27 mouse cellular contexts compared by ENCODE assay signal in genomic region chr7:128024364-128024763, GRCm38 (mm10). TPM values are rescaled to one million over a fixed set of nuclear protein-coding genes. Genes with fewer than 3 reads are reported as not detected.
"Had no signal": no experiment of that assay in that cellular context is flagged by ENCODE, and none has a peak within 500 bp of the region (broad histone marks: within the 10 kb centered on the region; RNA-seq: fewer than 3 reads in every experiment).

No protein-coding gene starts in this region.

- H3K4me1 ChIP-seq: liver, embryonic 15.5 days; midbrain, embryonic 13.5 days; midbrain, embryonic 15.5 days; neural tube, embryonic 13.5 days; neural tube, embryonic 15.5 days had no signal

- ATAC-seq: midbrain, embryonic 13.5 days; midbrain, embryonic 15.5 days had no signal

- H3K9ac ChIP-seq: liver, embryonic 15.5 days; lung, embryonic 14.5 days; midbrain, embryonic 13.5 days; midbrain, embryonic 15.5 days; neural tube, embryonic 13.5 days; neural tube, embryonic 15.5 days had no signal

- H3K27ac ChIP-seq: liver, embryonic 15.5 days; macrophage; midbrain, embryonic 13.5 days; midbrain, embryonic 15.5 days; neural tube, embryonic 13.5 days; neural tube, embryonic 15.5 days had no signal

- H3K36me3 ChIP-seq: liver, embryonic 15.5 days; midbrain, embryonic 13.5 days; midbrain, embryonic 15.5 days; neural tube, embryonic 13.5 days; neural tube, embryonic 15.5 days had no signal

- H3K4me3 ChIP-seq: liver, embryonic 15.5 days; midbrain, embryonic 13.5 days; midbrain, embryonic 15.5 days; myocyte; neural tube, embryonic 13.5 days; neural tube, embryonic 15.5 days had no signal

- DNase-seq: lung, adult 18-20 months; lung, embryonic 14.5 days; lung, postnatal 10 days; retina, postnatal 1 day; right cerebral cortex, adult 18-20 months; right cerebral cortex, postnatal 25 days; right cerebral cortex, postnatal 4 days; spleen, adult 18-20 months; thymus, adult 2 months; thymus, postnatal 25 days; thymus, postnatal 4 days had no signal

- H3K9me3 ChIP-seq: liver, embryonic 15.5 days; midbrain, embryonic 13.5 days; midbrain, embryonic 15.5 days; neural tube, embryonic 13.5 days; neural tube, embryonic 15.5 days had no signal

- H3K4me2 ChIP-seq: liver, embryonic 15.5 days; lung, embryonic 14.5 days; midbrain, embryonic 11.5 days; midbrain, embryonic 13.5 days; midbrain, embryonic 15.5 days; neural tube, embryonic 13.5 days; neural tube, embryonic 15.5 days had no signal

- H3K27me3 ChIP-seq: liver, embryonic 15.5 days; midbrain, embryonic 13.5 days; midbrain, embryonic 15.5 days; neural tube, embryonic 13.5 days; neural tube, embryonic 15.5 days had no signal

RNA-seq across cellular contexts. Expression of gene Trim72, which starts 20.6 kb away (rescaled TPM):
- total RNA-seq: megakaryocyte progenitor cell, adult 5-6 weeks had no signal
- polyA plus RNA-seq: lung, embryonic 14.5 days; macrophage; midbrain, embryonic 13.5 days; midbrain, postnatal 0 days; neural tube, embryonic 11.5 days; neural tube, embryonic 13.5 days had no signal

RNA-seq across cellular contexts. Expression of gene Gm49368, which starts 38.1 kb away (rescaled TPM):
- total RNA-seq: megakaryocyte progenitor cell, adult 5-6 weeks; megakaryocyte-erythroid progenitor cell, adult 5-6 weeks; midbrain, postnatal 0 days had no signal
- polyA plus RNA-seq: lung, embryonic 14.5 days; lung, embryonic 16.5 days; midbrain, embryonic 11.5 days; midbrain, embryonic 13.5 days; midbrain, embryonic 15.5 days; midbrain, postnatal 0 days; myocyte; neural tube, embryonic 11.5 days; neural tube, embryonic 13.5 days; neural tube, embryonic 15.5 days; stomach, embryonic 14.5 days; testis, adult 2 months; urinary bladder, adult 2 months had no signal
